Comparison of ENCODE assay signal across 10 mouse cellular contexts in the genomic region with DNA sequence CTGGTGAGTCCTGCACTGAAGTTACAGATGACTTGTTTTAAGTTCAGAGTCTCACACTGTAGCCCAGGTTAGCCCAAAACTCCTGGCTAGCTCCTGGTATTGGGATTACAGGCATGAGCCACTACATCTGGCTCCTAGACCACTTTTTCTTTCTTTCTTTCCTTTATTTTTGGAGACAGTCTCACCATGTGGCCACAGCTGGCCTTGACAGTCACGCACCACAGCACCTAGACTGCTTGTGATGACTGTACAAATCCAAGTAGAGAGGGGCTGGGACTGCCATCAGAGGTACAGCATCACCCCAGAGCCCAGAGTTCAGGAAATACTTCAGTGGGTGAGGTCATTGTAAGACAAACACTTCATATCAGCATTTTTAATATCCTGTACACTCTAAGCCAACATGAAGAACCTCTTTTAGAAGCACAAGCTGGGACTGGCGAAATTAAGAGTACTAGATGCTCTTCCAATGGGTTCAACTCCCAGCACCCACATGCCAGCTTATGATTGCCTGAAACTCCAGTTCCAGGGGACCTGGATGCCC. TPM values are rescaled to one million over a fixed set of nuclear protein-coding genes. Genes with fewer than 3 reads are reported as not detected.
A peak's percentile ranks its signal among the peaks of the same experiment; 100 is the strongest.
DNase-seq lines count a peak whose midpoint lies in the region; ATAC-seq and TF ChIP-seq lines count a peak whose summit lies in the region.
"Had no signal": no experiment of that assay in that cellular context is flagged by ENCODE, and none has a peak within 500 bp of the region (broad histone marks: within the 10 kb centered on the region; RNA-seq: fewer than 3 reads in every experiment).

No protein-coding gene starts in this region.

- ATAC-seq in heart, embryonic 12.5 days (ENCODE audit: insufficient number of reproducible peaks, low FRiP score): no peak
- no peak for ATAC-seq in G1E (ENCODE audit: extremely low read depth, insufficient number of reproducible peaks, low FRiP score, poor library complexity, severe bottlenecking)
- no peak for ATAC-seq in hindbrain, embryonic 16.5 days

- H3K27me3 ChIP-seq in heart, embryonic 12.5 days (replicated peaks): no peaks in the 10 kb centered on the region
- H3K27me3 ChIP-seq in G1E (ENCODE audit: insufficient read depth, low read length): no peaks in the 10 kb centered on the region
- no peaks in the 10 kb centered on the region for H3K27me3 ChIP-seq in hindbrain, embryonic 16.5 days (replicated peaks; ENCODE audit: control insufficient read depth, insufficient read depth, low read length)
- H3K27me3 ChIP-seq in midbrain, embryonic 10.5 days (ENCODE audit: low read depth, poor library complexity, severe bottlenecking): no peaks in the 10 kb centered on the region

- peak overlapping the region; percentile 95 for H3K4me2 ChIP-seq in heart, embryonic 12.5 days
- peak overlapping the region; percentile 97 for H3K4me2 ChIP-seq in hindbrain, embryonic 16.5 days (ENCODE audit: low read length)

- H3K9me3 ChIP-seq in heart, embryonic 12.5 days (replicated peaks): no peaks in the 10 kb centered on the region
- no peaks in the 10 kb centered on the region for H3K9me3 ChIP-seq in G1E (replicated peaks)
- H3K9me3 ChIP-seq in hindbrain, embryonic 16.5 days (ENCODE audit: control insufficient read depth, low read length): no peaks in the 10 kb centered on the region
- no peaks in the 10 kb centered on the region for H3K9me3 ChIP-seq in midbrain, embryonic 10.5 days (replicated peaks)

- TF ChIP-seq CTCF in G1E (IDR thresholded peaks at IDR 0.05; ENCODE audit: low read depth, low read length): no peak

- no peak for DNase-seq in heart, postnatal 10 days
- no peak for DNase-seq in G1E (ENCODE audit: low spot score)
- no peak for DNase-seq in midbrain, embryonic 10.5 days (ENCODE audit: low spot score)
- no peak for DNase-seq in frontal cortex, adult 2 months (ENCODE audit: extremely low spot score in 1 of 2, low spot score in 1 of 2)
- DNase-seq in embryo, embryonic 10 days (ENCODE audit: low spot score): no peak
- no peak for DNase-seq in spleen, postnatal 4 days (ENCODE audit: low spot score in 2 of 2)
- DNase-seq: heart, adult 2 months; thymus, adult 2 months had no signal

- peak overlapping the region; percentile 16; the same call in 1 of the 2 replicates for H3K9ac ChIP-seq in heart, embryonic 12.5 days
- no peak overlapping the region for H3K9ac ChIP-seq in hindbrain, embryonic 16.5 days (ENCODE audit: low read depth, low read length)

- 71% methylated on average over 2 of the region's 2 CpGs for WGBS in heart, embryonic 12.5 days
- 78% methylated on average over 2 of the region's 2 CpGs for WGBS in hindbrain, embryonic 16.5 days
- WGBS in midbrain, embryonic 10.5 days: 87% methylated on average over 2 of the region's 2 CpGs

- peaks cover 45% of the 10 kb centered on the region for H3K36me3 ChIP-seq in heart, embryonic 12.5 days
- peaks cover 65% of the 10 kb centered on the region for H3K36me3 ChIP-seq in G1E (replicated peaks)
- H3K36me3 ChIP-seq in hindbrain, embryonic 16.5 days (ENCODE audit: control insufficient read depth, insufficient read depth, low read length): peaks cover 26% of the 10 kb centered on the region
- peaks cover 62% of the 10 kb centered on the region for H3K36me3 ChIP-seq in midbrain, embryonic 10.5 days

- H3K27ac ChIP-seq in heart, embryonic 12.5 days (ENCODE audit: poor library complexity, severe bottlenecking): no peak overlapping the region
- H3K27ac ChIP-seq in hindbrain, embryonic 16.5 days (ENCODE audit: low read depth, low read length): no peak overlapping the region
- no peak overlapping the region for H3K27ac ChIP-seq in midbrain, embryonic 10.5 days (replicated peaks)
- H3K27ac ChIP-seq: heart, adult 2 months had no signal

- peaks cover 31% of the 10 kb centered on the region for H3K4me1 ChIP-seq in heart, embryonic 12.5 days (replicated peaks)
- peaks cover 59% of the 10 kb centered on the region for H3K4me1 ChIP-seq in G1E (ENCODE audit: insufficient read depth, low read depth, low read length)
- peaks cover 33% of the 10 kb centered on the region for H3K4me1 ChIP-seq in hindbrain, embryonic 16.5 days (ENCODE audit: control insufficient read depth, insufficient read depth, low read depth, low read length)
- peaks cover 41% of the 10 kb centered on the region for H3K4me1 ChIP-seq in midbrain, embryonic 10.5 days

- peak overlapping the region; percentile 98 for H3K4me3 ChIP-seq in heart, embryonic 12.5 days
- H3K4me3 ChIP-seq in G1E (ENCODE audit: low read depth, low read length): peak overlapping the region; percentile 20; the same call in 1 of the 2 replicates
- H3K4me3 ChIP-seq in hindbrain, embryonic 16.5 days (ENCODE audit: low read length): no peak overlapping the region; the same call in 1 of the 2 replicates
- H3K4me3 ChIP-seq in midbrain, embryonic 10.5 days: peak overlapping the region; percentile 99

- intact Hi-C loops in heart, postnatal 10 days (cut with DNase I): loop anchor here (5.0 kb wide), 3 partner anchors 139 to 254 kb away; a partner anchor contains a TSS

RNA-seq across cellular contexts. Expression of a gene that starts 3.6 kb away (rescaled TPM):
- 459 and 468 TPM in 2 replicates for polyA plus RNA-seq in heart, embryonic 12.5 days (2016; fragmentation: Nextera tagmentation; extraction: Ambion mirVana)
- total RNA-seq in heart, postnatal 10 days (2021): 100 to 1,000 TPM; 166 to 173 TPM
- total RNA-seq in G1E (2014; fragmentation: Nextera tagmentation): 516 and 535 TPM in 2 replicates
- total RNA-seq in G1E (2017): 421 and 442 TPM in 2 replicates
- polyA plus RNA-seq in G1E (2012): 422 and 440 TPM in 2 replicates
- polyA plus RNA-seq in hindbrain, embryonic 16.5 days (2015; fragmentation: Nextera tagmentation; extraction: Ambion mirVana): 409 and 435 TPM in 2 replicates
- polyA plus RNA-seq in midbrain, embryonic 10.5 days (2016; fragmentation: Nextera tagmentation; extraction: Ambion mirVana): 879 and 915 TPM in 2 replicates
- 265 and 295 TPM in 2 replicates for polyA plus RNA-seq in frontal cortex, adult 2 months (2012; rRNA removed)

RNA-seq across cellular contexts. Expression of a gene that starts 14.7 kb away (rescaled TPM):
- polyA plus RNA-seq in heart, embryonic 12.5 days (2016; fragmentation: Nextera tagmentation; extraction: Ambion mirVana): 0.18 and 0.42 TPM in 2 replicates
- under 1 TPM; 0.27 to 0.34 TPM for total RNA-seq in heart, postnatal 10 days (2021)
- total RNA-seq in G1E (2014; fragmentation: Nextera tagmentation) (not detected in 2 replicates), G1E (2017) (0.17 and 0.33 TPM in 2 replicates)
- 0.06 TPM in 1 of 2 replicates, not detected in the other for polyA plus RNA-seq in G1E (2012)
- 23.4 and 26.0 TPM in 2 replicates for polyA plus RNA-seq in hindbrain, embryonic 16.5 days (2015; fragmentation: Nextera tagmentation; extraction: Ambion mirVana)
- polyA plus RNA-seq in midbrain, embryonic 10.5 days (2016; fragmentation: Nextera tagmentation; extraction: Ambion mirVana): 2.3 and 2.4 TPM in 2 replicates
- 12.5 and 18.6 TPM in 2 replicates for polyA plus RNA-seq in frontal cortex, adult 2 months (2012; rRNA removed)

RNA-seq across cellular contexts. Expression of a gene that starts 27.3 kb away (rescaled TPM):
- polyA plus RNA-seq in heart, embryonic 12.5 days (2016; fragmentation: Nextera tagmentation; extraction: Ambion mirVana): not detected in 2 replicates
- 1 to 10 TPM; 1.3 to 2.1 TPM for total RNA-seq in heart, postnatal 10 days (2021)
- not detected in 2 replicates for total RNA-seq in G1E (2014; fragmentation: Nextera tagmentation)
- not detected in 2 replicates for total RNA-seq in G1E (2017)
- 0.06 TPM in 1 of 2 replicates, not detected in the other for polyA plus RNA-seq in G1E (2012)
- not detected in 2 replicates for polyA plus RNA-seq in hindbrain, embryonic 16.5 days (2015; fragmentation: Nextera tagmentation; extraction: Ambion mirVana)
- polyA plus RNA-seq in midbrain, embryonic 10.5 days (2016; fragmentation: Nextera tagmentation; extraction: Ambion mirVana): not detected in 2 replicates
- polyA plus RNA-seq in frontal cortex, adult 2 months (2012; rRNA removed): not detected in 2 replicates

RNA-seq across cellular contexts. Expression of a gene that starts 30.9 kb away (rescaled TPM):
- polyA plus RNA-seq in heart, embryonic 12.5 days (2016; fragmentation: Nextera tagmentation; extraction: Ambion mirVana): 33.3 and 34.1 TPM in 2 replicates
- 10 to 100 TPM; 12.7 to 13.8 TPM for total RNA-seq in heart, postnatal 10 days (2021)
- 15.2 and 17.6 TPM in 2 replicates for total RNA-seq in G1E (2014; fragmentation: Nextera tagmentation)
- 34.4 and 41.0 TPM in 2 replicates for total RNA-seq in G1E (2017)
- 22.4 and 24.2 TPM in 2 replicates for polyA plus RNA-seq in G1E (2012)
- polyA plus RNA-seq in hindbrain, embryonic 16.5 days (2015; fragmentation: Nextera tagmentation; extraction: Ambion mirVana): 57.4 and 58.2 TPM in 2 replicates
- 74.6 and 80.4 TPM in 2 replicates for polyA plus RNA-seq in midbrain, embryonic 10.5 days (2016; fragmentation: Nextera tagmentation; extraction: Ambion mirVana)
- 33.9 and 41.4 TPM in 2 replicates for polyA plus RNA-seq in frontal cortex, adult 2 months (2012; rRNA removed)

RNA-seq across cellular contexts. Expression of a gene that starts 30.9 kb away (rescaled TPM):
- polyA plus RNA-seq in heart, embryonic 12.5 days (2016; fragmentation: Nextera tagmentation; extraction: Ambion mirVana): 25.0 TPM in 2 replicates
- total RNA-seq in heart, postnatal 10 days (2021): 10 to 100 TPM; 11.3 to 13.9 TPM
- total RNA-seq in G1E (2014; fragmentation: Nextera tagmentation): 9.7 and 10.0 TPM in 2 replicates
- 22.2 and 31.1 TPM in 2 replicates for total RNA-seq in G1E (2017)
- polyA plus RNA-seq in G1E (2012): 5.4 and 11.6 TPM in 2 replicates
- 110 and 114 TPM in 2 replicates for polyA plus RNA-seq in hindbrain, embryonic 16.5 days (2015; fragmentation: Nextera tagmentation; extraction: Ambion mirVana)
- 67.0 and 75.3 TPM in 2 replicates for polyA plus RNA-seq in midbrain, embryonic 10.5 days (2016; fragmentation: Nextera tagmentation; extraction: Ambion mirVana)
- polyA plus RNA-seq in frontal cortex, adult 2 months (2012; rRNA removed): 126 and 128 TPM in 2 replicates
